Mouse (Mus musculus) G1E (cell line): ENCODE data around the gene Efna3.

Experiments used
- CTCF ChIP-seq: IDR thresholded peaks from 2 replicates; pipeline ENCODE4 v1.5.1; 2012; ENCODE audit warnings: low read depth, low read length, inconsistent platforms, mixed read lengths
- GATA1 ChIP-seq: IDR thresholded peaks from 2 replicates; pipeline ENCODE4 v1.6.1; 2012; ENCODE audit warnings: borderline replicate concordance, low read length, inconsistent platforms, mixed read lengths

GRCm38 (mm10) chr3:89320581-89321182 lies 2.1 kb downstream of the Efna3 start:
- TF ChIP-seq CTCF (no peak), GATA1 (no peak)
